Mouse (Mus musculus): ENCODE results near the gene Birc6. TPM values are rescaled to one million over a fixed set of nuclear protein-coding genes. Genes with fewer than 3 reads are reported as not detected.
A peak's percentile ranks its signal among the peaks of the same experiment; 100 is the strongest.

Birc6 gene
- polyA plus RNA-seq, 1 experiment from 2014 or later = 102 TPM

DNA sequence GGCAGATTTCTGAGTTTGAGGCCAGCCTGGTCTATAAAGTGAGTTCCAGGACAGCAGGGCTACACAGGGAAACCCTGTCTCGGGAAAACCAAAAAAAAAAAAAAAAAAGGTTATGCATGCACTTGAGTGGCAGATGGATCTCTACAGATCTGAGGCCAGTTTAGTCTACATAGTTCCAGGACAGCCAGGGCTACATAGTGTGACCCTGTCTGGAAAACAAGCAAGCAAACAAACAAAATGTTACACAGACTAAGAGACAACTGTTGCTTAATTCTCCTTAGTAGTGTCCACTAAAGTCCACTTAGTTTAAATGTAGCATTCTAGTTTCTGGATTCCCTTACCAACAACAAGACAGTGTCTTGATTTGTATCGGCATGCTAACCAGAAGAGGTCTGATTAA, 2.0 kb upstream of the Birc6 start:
- no peaks in the 10 kb centered on the region for H3K27me3 ChIP-seq
- H3K4me3 ChIP-seq = no peak overlapping the region
- H3K4me2 ChIP-seq = no peak overlapping the region
- ATAC-seq (ENCODE audit: low FRiP score) = no peak
- no peaks in the 10 kb centered on the region for H3K36me3 ChIP-seq
- no peaks in the 10 kb centered on the region for H3K9me3 ChIP-seq
- whole genome bisulfite sequencing = 81% methylated on average over 2 of the region's 2 CpGs
- H3K4me1 ChIP-seq (replicated peaks) = peaks cover 24% of the 10 kb centered on the region
- no peak overlapping the region for H3K9ac ChIP-seq
- no peak overlapping the region for H3K27ac ChIP-seq

DNA sequence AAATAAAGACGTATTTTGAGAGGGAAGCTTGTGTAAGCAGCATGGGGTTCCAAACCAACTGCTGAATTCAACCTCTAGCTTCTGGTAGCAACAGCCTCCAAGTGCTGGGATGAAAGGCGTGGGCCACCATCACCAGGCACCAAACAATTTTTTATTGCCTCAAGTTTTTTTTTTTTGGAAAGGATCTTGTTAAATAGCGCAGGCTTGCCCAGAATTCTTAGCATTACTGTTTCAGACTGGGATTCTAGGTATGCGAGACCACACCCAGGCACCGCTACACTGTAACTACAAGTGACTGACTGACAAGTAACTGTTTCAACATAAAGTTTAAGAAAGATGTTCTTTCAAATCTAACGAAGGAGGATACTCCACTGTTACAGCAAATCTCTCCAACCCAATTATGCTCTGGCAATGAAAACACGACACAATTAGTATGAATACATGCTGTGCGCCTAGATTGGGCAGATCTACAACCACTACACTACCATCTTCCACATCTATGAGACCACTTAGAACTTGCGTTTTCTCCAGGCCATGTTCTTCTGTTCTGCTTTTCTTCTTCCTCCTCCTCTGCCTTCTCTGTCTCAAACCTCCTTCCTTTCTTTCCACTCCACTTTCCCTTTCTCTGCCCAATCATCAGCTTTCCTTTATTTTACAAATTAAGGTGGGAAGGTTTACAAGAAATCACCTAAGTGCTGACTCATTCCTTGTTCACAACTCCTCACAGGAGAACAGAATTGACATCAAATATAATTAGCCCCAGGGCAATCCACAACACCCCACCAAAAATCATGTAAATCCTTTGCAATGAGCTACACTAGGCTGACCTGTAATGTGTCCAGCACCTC, 1.1 kb upstream of the Birc6 start:
- H3K9me3 ChIP-seq = no peaks in the 10 kb centered on the region
- peak overlapping the region; percentile 79 for H3K9ac ChIP-seq
- WGBS = 93% methylated on average over 9 of the region's 9 CpGs
- H3K4me3 ChIP-seq = peak overlapping the region; percentile 50
- no peaks in the 10 kb centered on the region for H3K36me3 ChIP-seq
- peak overlapping the region; percentile 65 for H3K4me2 ChIP-seq
- no peaks in the 10 kb centered on the region for H3K27me3 ChIP-seq
- peak overlapping the region; percentile 96 for H3K27ac ChIP-seq
- peak; percentile 0; the same call in 1 of the 2 replicates for ATAC-seq (ENCODE audit: low FRiP score)
- H3K4me1 ChIP-seq (replicated peaks) = peaks cover 24% of the 10 kb centered on the region

DNA sequence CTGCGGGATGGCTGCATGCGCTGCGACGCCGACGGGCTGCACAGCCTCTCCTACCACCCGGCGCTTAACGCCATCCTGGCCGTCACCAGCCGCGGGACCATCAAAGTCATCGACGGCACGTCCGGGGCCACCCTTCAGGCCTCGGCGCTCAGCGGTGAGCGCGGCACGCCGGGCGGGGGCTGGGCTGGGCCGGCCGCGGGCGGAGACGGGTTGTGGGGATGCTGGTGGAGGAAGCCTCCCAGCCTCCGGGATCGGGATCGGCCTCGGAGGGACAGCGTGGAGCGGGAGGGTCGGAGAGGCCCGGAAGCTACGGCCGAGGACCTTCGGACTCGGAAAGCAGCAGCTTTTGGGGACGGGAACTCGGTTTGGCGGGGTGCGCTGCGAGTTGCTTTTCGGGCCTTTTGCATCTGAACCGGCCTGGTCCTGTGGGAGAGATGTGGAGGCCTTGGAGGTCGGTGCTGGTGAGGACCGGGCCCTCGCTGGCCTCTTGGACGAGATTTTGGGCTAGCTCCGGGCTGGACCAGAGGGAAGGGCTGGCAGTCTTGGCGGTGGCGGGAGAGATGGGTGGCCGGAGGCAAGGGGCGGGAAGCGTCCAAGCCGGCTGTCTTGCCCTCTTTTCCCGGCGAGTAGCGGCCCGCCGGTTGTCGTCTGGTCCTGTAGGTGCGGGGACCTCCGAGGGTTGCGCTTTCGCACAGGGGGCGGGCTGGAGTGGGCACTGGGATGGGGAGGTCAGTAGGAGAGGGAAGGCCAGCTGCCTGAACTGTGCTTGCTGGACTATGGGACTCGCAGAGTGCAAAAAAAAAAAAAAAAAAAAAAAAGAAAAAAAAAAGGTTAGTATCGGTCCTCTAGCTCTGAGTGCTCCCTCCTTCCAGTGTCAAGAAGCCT, 795 bp downstream of the Birc6 start:
- Histone ChIP-seq H3K27me3 (no peaks in the 10 kb centered on the region), H3K4me1 (replicated peaks) (peaks cover 24% of the 10 kb centered on the region), H3K4me2 (peak overlapping the region; percentile 67), H3K9me3 (no peaks in the 10 kb centered on the region), H3K36me3 (no peaks in the 10 kb centered on the region), H3K4me3 (peak overlapping the region; percentile 83), H3K27ac (peak overlapping the region; percentile 98), H3K9ac (peak overlapping the region; percentile 95)
- under 1% methylated on average over 58 of the region's 72 CpGs for WGBS
- ATAC-seq (ENCODE audit: low FRiP score) = peak; percentile 68

GRCm38 (mm10) chr17:74529533-74529824, 1.4 kb downstream of the Birc6 start:
- Histone ChIP-seq H3K36me3 (no peaks in the 10 kb centered on the region), H3K4me2 (peak overlapping the region; percentile 67), H3K4me1 (replicated peaks) (peaks cover 24% of the 10 kb centered on the region), H3K27me3 (no peaks in the 10 kb centered on the region), H3K4me3 (peak overlapping the region; percentile 83), H3K9ac (peak overlapping the region; percentile 95), H3K9me3 (no peaks in the 10 kb centered on the region), H3K27ac (peak overlapping the region; percentile 98)
- 20% methylated on average over 3 of the region's 3 CpGs for WGBS
- no peak for ATAC-seq (ENCODE audit: low FRiP score)

GRCm38 (mm10) chr17:74534971-74535370, 6.9 kb downstream of the Birc6 start:
- Histone ChIP-seq H3K36me3 (no peaks in the 10 kb centered on the region), H3K27ac (no peak overlapping the region), H3K4me1 (replicated peaks) (peaks cover 11% of the 10 kb centered on the region), H3K9me3 (no peaks in the 10 kb centered on the region), H3K9ac (no peak overlapping the region), H3K4me3 (no peak overlapping the region), H3K4me2 (no peak overlapping the region), H3K27me3 (no peaks in the 10 kb centered on the region)
- no peak for ATAC-seq (ENCODE audit: low FRiP score)
- 97% methylated on average over 4 of the region's 4 CpGs for WGBS

- WGBS = 77% methylated on average over 1 of the region's 1 CpGs
- 0 out of 2 replicates have a peak, but pooled peaks cover 2% of the 10 kb centered on the region for H3K4me1 ChIP-seq (replicated peaks)
- no peak overlapping the region for H3K4me3 ChIP-seq
- H3K4me2 ChIP-seq = no peak overlapping the region
- H3K27ac ChIP-seq = no peak overlapping the region
- H3K9ac ChIP-seq = no peak overlapping the region
- no peaks in the 10 kb centered on the region for H3K36me3 ChIP-seq
- H3K27me3 ChIP-seq = no peaks in the 10 kb centered on the region
- ATAC-seq (ENCODE audit: low FRiP score) = no peak
- no peaks in the 10 kb centered on the region for H3K9me3 ChIP-seq
These were observed 9.4 kb downstream of the Birc6 start for GRCm38 (mm10) chr17:74537526-74537925.

DNA sequence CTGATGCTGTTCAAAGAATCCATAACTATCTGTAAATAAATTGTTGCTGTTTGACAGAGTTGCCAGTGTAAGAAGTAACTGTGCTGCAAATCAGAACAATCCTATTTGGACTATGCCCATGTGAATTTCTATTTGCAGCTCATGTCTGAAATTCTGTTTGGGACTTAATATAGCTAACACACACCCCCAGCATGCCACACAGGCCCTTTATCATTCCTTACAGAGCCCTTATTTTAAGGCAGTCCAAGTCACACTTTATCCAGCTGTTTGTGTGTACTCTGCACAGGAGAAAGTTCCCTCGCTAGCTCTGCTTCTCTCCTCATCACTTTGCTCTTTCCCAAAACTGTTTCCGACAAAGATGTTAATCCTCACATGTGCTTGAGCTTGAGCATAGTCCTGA, 15.5 kb downstream of the Birc6 start:
- H3K9me3 ChIP-seq = no peaks in the 10 kb centered on the region
- H3K36me3 ChIP-seq = peaks cover 28% of the 10 kb centered on the region
- H3K4me3 ChIP-seq = no peak overlapping the region
- no peak overlapping the region for H3K4me2 ChIP-seq
- WGBS = 92% methylated on average over 2 of the region's 2 CpGs
- H3K9ac ChIP-seq = no peak overlapping the region
- H3K4me1 ChIP-seq (replicated peaks) = no peaks in the 10 kb centered on the region
- H3K27ac ChIP-seq = no peak overlapping the region
- no peaks in the 10 kb centered on the region for H3K27me3 ChIP-seq
- no peak for ATAC-seq (ENCODE audit: low FRiP score)

DNA sequence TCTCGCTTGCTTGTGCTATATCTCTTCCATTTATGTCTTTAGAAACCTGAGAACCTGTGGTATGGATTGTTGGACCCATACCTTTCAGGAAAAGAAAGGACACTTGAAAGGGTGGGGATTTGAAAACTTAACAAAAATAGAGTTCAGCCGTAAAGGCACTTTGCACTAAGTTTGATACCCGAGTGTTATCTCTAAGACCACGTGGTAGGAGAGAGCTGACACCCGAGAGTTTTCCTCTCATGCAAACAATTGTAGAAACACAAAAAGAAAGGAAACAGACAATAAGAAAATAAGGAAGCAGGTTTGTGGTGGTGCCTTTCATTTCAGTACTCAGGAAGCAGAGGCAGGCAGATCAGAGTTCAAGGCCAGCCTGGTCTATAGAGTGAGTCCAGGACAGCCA, 26.0 kb downstream of the Birc6 start:
- Histone ChIP-seq H3K9me3 (no peaks in the 10 kb centered on the region), H3K4me1 (replicated peaks) (no peaks in the 10 kb centered on the region), H3K4me2 (no peak overlapping the region), H3K36me3 (peaks cover 20% of the 10 kb centered on the region), H3K4me3 (no peak overlapping the region), H3K27ac (no peak overlapping the region), H3K27me3 (no peaks in the 10 kb centered on the region), H3K9ac (no peak overlapping the region)
- 90% methylated on average over 5 of the region's 5 CpGs for WGBS
- no peak for ATAC-seq (ENCODE audit: low FRiP score)

GRCm38 (mm10) chr17:74559891-74560290, 31.8 kb downstream of the Birc6 start:
- no peak overlapping the region for H3K4me2 ChIP-seq
- no peaks in the 10 kb centered on the region for H3K9me3 ChIP-seq
- H3K27me3 ChIP-seq = no peaks in the 10 kb centered on the region
- H3K36me3 ChIP-seq = peaks cover 22% of the 10 kb centered on the region
- no peak overlapping the region for H3K4me3 ChIP-seq
- no peak for ATAC-seq (ENCODE audit: low FRiP score)
- WGBS = 93% methylated on average over 11 of the region's 11 CpGs
- no peaks in the 10 kb centered on the region for H3K4me1 ChIP-seq (replicated peaks)
- H3K27ac ChIP-seq = no peak overlapping the region
- H3K9ac ChIP-seq = no peak overlapping the region

DNA sequence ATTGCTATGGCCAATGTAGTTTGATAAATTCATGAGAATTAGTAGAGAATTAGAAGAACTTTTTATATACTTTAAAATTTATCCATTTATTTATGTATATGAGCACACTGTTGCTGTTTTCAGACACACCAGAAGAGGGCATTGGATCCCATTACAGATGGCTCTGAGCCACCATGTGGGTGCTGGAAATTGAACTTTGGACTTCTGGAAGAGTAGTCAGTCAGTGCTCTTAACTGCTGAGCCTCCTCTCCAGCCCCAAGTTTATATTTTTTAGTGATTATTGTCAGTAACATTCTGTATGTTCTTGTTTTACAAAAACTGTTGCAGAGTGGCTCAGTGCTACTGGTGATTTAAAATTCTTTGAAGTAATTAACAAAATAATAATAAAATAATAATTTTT, 36.1 kb downstream of the Birc6 start:
- peaks cover 40% of the 10 kb centered on the region for H3K36me3 ChIP-seq
- no peaks in the 10 kb centered on the region for H3K4me1 ChIP-seq (replicated peaks)

GRCm38 (mm10) chr17:74569219-74569618, 41.1 kb downstream of the Birc6 start:
- H3K27ac ChIP-seq = no peak overlapping the region
- no peak for ATAC-seq (ENCODE audit: low FRiP score)
- H3K9me3 ChIP-seq = no peaks in the 10 kb centered on the region
- no peaks in the 10 kb centered on the region for H3K27me3 ChIP-seq
- H3K4me3 ChIP-seq = no peak overlapping the region
- no peak overlapping the region for H3K9ac ChIP-seq
- no peaks in the 10 kb centered on the region for H3K4me1 ChIP-seq (replicated peaks)
- H3K4me2 ChIP-seq = no peak overlapping the region
- WGBS = 81% methylated on average over 1 of the region's 1 CpGs
- peaks cover 31% of the 10 kb centered on the region for H3K36me3 ChIP-seq

More for the DNA sequence above, 36.1 kb downstream of the Birc6 start:
- H3K9me3 ChIP-seq = no peaks in the 10 kb centered on the region
- no peak overlapping the region for H3K9ac ChIP-seq
- no peak overlapping the region for H3K4me3 ChIP-seq
- H3K27ac ChIP-seq = no peak overlapping the region
- H3K4me2 ChIP-seq = no peak overlapping the region
- H3K27me3 ChIP-seq = no peaks in the 10 kb centered on the region
- ATAC-seq (ENCODE audit: low FRiP score) = no peak

- no peak overlapping the region for H3K4me2 ChIP-seq
- no peak overlapping the region for H3K4me3 ChIP-seq
- H3K27me3 ChIP-seq = no peaks in the 10 kb centered on the region
- H3K4me1 ChIP-seq (replicated peaks) = no peaks in the 10 kb centered on the region
- peaks cover 28% of the 10 kb centered on the region for H3K36me3 ChIP-seq
- no peak overlapping the region for H3K9ac ChIP-seq
- H3K27ac ChIP-seq = no peak overlapping the region
- WGBS = 91% methylated on average over 1 of the region's 1 CpGs
- no peaks in the 10 kb centered on the region for H3K9me3 ChIP-seq
- no peak for ATAC-seq (ENCODE audit: low FRiP score)
These were observed 42.5 kb downstream of the Birc6 start for GRCm38 (mm10) chr17:74570585-74570984.

Data from hindbrain, embryonic 13.5 days (tissue).